Mouse (Mus musculus) bone marrow macrophage, adult 2 months (primary cell): ENCODE data around the gene Olfr205.

Experiments used
- CTCF ChIP-seq: IDR thresholded peaks from 2 replicates; pipeline ENCODE4 v1.5.1; 2012; ENCODE audit warnings: low read depth, mild to moderate bottlenecking, low read length, moderate library complexity
- POLR2A ChIP-seq: IDR thresholded peaks from 2 replicates; pipeline ENCODE4 v1.6.1; 2012; ENCODE audit warnings: mild to moderate bottlenecking, low read depth, low read length, borderline replicate concordance

DNA sequence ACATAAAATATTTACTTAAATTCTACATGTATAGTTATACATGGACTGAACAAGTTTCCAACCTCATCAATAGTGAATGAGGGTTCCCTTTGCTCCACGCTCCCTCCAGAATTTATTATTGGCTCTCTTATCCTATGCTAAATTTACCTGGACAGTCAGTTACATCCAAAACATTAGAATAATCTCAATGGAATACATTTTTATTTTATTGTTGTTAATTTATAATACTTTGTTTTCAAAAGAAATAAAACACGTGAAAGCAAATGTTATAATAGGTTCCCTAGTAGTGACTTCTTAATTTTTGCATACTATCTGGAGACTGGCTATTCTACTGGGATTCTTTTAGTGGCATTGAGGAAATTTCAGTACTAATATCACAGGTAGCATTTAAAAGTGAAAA is 32.4 kb downstream of the Olfr205 start, which contains the start of gene Olfr203:
- no peak for TF ChIP-seq CTCF
- TF ChIP-seq POLR2A = no peak
